Mouse (Mus musculus): ENCODE results near the gene Iba57. TPM values are rescaled to one million over a fixed set of nuclear protein-coding genes. Genes with fewer than 3 reads are reported as not detected.

Iba57 gene
- polyA plus RNA-seq, 1 experiment from 2014 or later = 7.1 TPM

DNA sequence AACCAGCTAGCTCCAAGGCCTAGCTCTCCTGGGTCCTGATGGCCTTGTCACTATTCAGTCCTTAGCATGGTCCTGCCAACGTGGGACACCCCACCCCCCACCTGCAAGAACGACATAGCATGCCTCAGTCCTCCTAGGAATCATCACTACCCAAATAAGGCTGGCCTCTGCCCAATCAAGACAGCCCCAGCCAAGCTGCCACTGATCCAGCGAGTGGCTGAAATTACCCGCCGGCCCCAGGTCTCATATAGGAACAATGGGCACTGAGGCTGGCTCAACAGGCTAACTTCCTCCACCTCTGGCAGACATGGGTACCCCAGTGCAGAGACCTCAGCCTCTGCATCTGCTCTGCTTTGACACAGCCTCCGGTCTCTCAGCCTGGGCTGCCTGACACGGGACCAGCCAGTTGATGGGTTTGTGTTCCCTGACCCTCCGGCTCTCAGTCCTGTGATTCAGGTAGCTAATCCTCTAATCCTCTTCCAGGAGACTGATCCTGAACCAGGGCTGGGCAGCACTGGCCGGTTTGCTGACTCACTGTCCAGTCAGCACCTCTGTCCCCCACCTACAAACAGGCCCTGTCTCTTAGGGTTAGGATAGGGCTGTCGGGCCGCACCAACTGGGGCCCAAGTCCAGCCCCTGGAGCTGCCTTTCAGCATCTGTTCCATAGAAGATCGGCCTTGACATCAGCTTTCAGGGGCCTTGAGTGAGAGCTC, 26.4 kb downstream of the Iba57 start:
- no peak overlapping the region for H3K4me3 ChIP-seq
- H3K27ac ChIP-seq = no peak overlapping the region
- DNase-seq (ENCODE audit: low spot score) = no peak
- H3K27me3 ChIP-seq (ENCODE audit: insufficient read depth, poor library complexity, severe bottlenecking) = peaks cover 76% of the 10 kb centered on the region
- no peaks in the 10 kb centered on the region for H3K9me3 ChIP-seq
- H3K4me1 ChIP-seq (replicated peaks) = peaks cover 34% of the 10 kb centered on the region
- H3K36me3 ChIP-seq = no peaks in the 10 kb centered on the region
- 75% methylated on average over 12 of the region's 12 CpGs for WGBS

DNA sequence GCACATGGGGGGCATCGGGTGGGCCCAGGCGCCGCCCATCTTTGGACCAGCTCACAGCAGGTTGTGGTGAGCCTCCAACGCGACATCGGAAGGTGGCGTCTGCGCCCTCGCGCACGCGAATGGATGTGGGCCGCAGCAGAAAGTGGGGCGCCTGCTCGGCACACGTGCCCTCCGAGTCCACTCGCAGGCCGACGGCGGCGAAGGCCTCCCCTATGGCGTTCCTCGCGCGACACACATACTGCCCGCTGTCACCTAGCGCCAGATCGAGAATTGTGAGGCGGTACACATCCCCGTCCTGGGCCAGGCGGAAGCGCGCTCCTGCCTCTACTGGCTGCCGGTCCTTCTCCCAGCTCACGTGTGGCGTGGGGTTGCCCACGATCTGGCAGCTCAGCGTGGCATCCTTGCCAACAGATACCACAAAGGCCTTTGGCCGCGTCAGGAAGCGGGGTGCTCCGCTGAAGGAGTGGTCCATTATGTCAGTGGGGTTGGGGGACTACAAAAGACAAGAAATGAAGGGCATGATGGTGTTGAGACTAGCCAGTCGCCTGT, 27.6 kb downstream of the Iba57 start, which contains the start of gene Obscn:
Gene Obscn (minus strand): TSS at position 499 of the 549 bp plus-strand sequence.
- DNase-seq (ENCODE audit: low spot score) = no peak
- Histone ChIP-seq H3K27ac (no peak within 1 kb of the TSS), H3K9me3 (no peaks in the 10 kb centered on the region), H3K4me3 (peak within 1 kb of the TSS; percentile 43), H3K4me1 (replicated peaks) (peaks cover 28% of the 10 kb centered on the region), H3K27me3 (ENCODE audit: insufficient read depth, poor library complexity, severe bottlenecking) (peaks cover 86% of the 10 kb centered on the region), H3K36me3 (no peaks in the 10 kb centered on the region)
- WGBS = 18% methylated on average over 44 of the region's 44 CpGs

GRCm38 (mm10) chr11:59135051-59135820, 28.3 kb downstream of the Iba57 start:
- DNase-seq (ENCODE audit: low spot score) = peak; percentile 12
- Histone ChIP-seq H3K27ac (no peak overlapping the region), H3K36me3 (no peaks in the 10 kb centered on the region), H3K4me3 (peak overlapping the region; percentile 43), H3K9me3 (no peaks in the 10 kb centered on the region), H3K4me1 (replicated peaks) (peaks cover 28% of the 10 kb centered on the region), H3K27me3 (ENCODE audit: insufficient read depth, poor library complexity, severe bottlenecking) (peaks cover 80% of the 10 kb centered on the region)
- WGBS = 9% methylated on average over 55 of the region's 55 CpGs

DNA sequence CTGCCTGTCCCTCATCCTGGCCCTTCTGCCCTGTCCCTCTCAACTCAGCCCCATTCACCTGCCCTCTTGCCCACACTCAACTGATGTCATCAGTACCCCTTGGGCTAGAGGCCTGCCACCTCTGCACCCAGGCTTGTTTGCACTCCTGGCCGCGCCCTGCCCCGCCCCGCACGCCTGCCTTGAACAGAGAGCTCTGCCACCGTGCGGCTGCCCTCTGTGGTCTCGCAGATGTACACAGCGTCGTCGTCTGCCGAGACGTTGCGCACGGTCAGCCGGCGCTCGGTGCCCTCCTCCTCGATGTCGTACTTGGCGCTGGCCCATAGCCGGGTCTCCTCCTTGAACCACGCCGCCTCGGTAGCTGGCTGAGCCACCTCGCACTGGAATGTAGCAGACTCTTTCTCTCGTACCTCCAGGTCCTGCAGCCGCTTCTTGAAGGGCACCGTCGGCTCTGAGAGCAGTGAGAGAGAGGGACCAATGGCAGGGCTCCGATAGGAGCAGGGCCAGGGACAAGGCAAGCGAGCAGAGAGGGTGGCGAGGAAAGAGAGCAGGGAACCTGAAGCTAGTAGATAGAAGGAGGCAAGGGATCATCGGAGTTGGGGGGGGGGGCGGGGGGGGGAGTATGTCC, 29.1 kb downstream of the Iba57 start:
- Histone ChIP-seq H3K4me1 (replicated peaks) (peaks cover 28% of the 10 kb centered on the region), H3K27me3 (ENCODE audit: insufficient read depth, poor library complexity, severe bottlenecking) (peaks cover 80% of the 10 kb centered on the region), H3K9me3 (no peaks in the 10 kb centered on the region), H3K4me3 (peak overlapping the region; percentile 43), H3K27ac (no peak overlapping the region), H3K36me3 (no peaks in the 10 kb centered on the region)
- 8% methylated on average over 35 of the region's 35 CpGs for WGBS
- peak; percentile 23 for DNase-seq (ENCODE audit: low spot score)

DNA sequence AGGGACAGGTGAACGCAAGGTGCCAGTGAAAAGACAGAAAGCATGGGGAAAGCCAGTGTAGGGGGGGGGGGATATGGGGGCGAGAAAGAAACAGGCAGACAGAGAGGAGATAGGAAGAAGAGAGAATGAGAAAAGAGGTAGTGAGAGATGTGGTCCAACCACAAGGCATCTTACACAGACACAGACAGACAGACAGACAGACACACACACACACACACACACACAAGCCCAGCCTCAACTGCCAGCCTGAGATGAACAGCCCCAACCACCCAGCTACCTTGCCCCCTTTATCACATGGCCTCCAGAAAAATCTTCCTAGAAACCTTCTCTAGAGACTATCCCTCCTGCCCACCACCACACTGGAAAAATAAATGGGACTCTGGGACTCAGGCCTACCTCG, 31.5 kb downstream of the Iba57 start:
- Histone ChIP-seq H3K27me3 (ENCODE audit: insufficient read depth, poor library complexity, severe bottlenecking) (peaks cover 59% of the 10 kb centered on the region), H3K4me1 (replicated peaks) (peaks cover 19% of the 10 kb centered on the region), H3K36me3 (no peaks in the 10 kb centered on the region), H3K9me3 (no peaks in the 10 kb centered on the region), H3K4me3 (no peak overlapping the region), H3K27ac (no peak overlapping the region)
- WGBS = 85% methylated on average over 2 of the region's 3 CpGs
- DNase-seq (ENCODE audit: low spot score) = no peak

GRCm38 (mm10) chr11:59131348-59131919, 32.1 kb downstream of the Iba57 start:
- DNase-seq (ENCODE audit: low spot score) = no peak
- no peak overlapping the region for H3K4me3 ChIP-seq
- H3K4me1 ChIP-seq (replicated peaks) = peaks cover 19% of the 10 kb centered on the region
- peaks cover 53% of the 10 kb centered on the region for H3K27me3 ChIP-seq (ENCODE audit: insufficient read depth, poor library complexity, severe bottlenecking)
- H3K36me3 ChIP-seq = no peaks in the 10 kb centered on the region
- no peak overlapping the region for H3K27ac ChIP-seq
- H3K9me3 ChIP-seq = no peaks in the 10 kb centered on the region
- WGBS = 73% methylated on average over 18 of the region's 18 CpGs

DNA sequence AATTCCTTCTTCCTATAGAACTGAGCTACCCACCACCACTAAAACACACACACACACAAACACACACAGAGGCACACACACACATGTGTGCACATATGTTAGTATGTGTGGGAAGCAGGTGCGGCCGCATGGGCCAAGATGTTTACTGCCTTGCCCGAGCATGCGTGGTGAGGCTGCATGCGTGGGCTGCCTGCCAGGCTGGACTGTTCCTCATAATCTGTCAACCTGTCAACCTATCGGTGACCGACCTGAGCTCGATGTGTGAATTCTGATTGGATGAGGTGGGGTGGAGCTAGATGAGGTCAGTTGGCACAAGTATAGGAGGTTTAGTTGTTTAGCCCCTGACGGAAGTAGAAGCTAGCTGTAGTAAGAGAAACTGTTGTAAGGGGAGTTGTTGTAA, 32.8 kb downstream of the Iba57 start:
- Histone ChIP-seq H3K27me3 (ENCODE audit: insufficient read depth, poor library complexity, severe bottlenecking) (peaks cover 46% of the 10 kb centered on the region), H3K27ac (no peak overlapping the region), H3K4me3 (no peak overlapping the region), H3K4me1 (replicated peaks) (peaks cover 15% of the 10 kb centered on the region), H3K9me3 (no peaks in the 10 kb centered on the region), H3K36me3 (no peaks in the 10 kb centered on the region)
- no peak for DNase-seq (ENCODE audit: low spot score)
- WGBS = 94% methylated on average over 9 of the region's 9 CpGs

- no peak for DNase-seq (ENCODE audit: low spot score)
- no peak overlapping the region for H3K27ac ChIP-seq
- 88% methylated on average over 5 of the region's 5 CpGs for WGBS
Observed at GRCm38 (mm10) chr11:59105945-59106344, 57.6 kb downstream of the Iba57 start.

More at GRCm38 (mm10) chr11:59105945-59106344, 57.6 kb downstream of the Iba57 start:
- Histone ChIP-seq H3K9me3 (peaks cover 7% of the 10 kb centered on the region), H3K4me3 (no peak overlapping the region), H3K36me3 (no peaks in the 10 kb centered on the region), H3K4me1 (replicated peaks) (no peaks in the 10 kb centered on the region), H3K27me3 (ENCODE audit: insufficient read depth, poor library complexity, severe bottlenecking) (no peaks in the 10 kb centered on the region)

Other genes starting within 250 kb of the Iba57 start
- gene Btnl10, start 245.8 kb downstream of the Iba57 start, polyA plus RNA-seq (2016; fragmentation: Nextera tagmentation; extraction: Ambion mirVana) = 0.05 TPM in 1 of 2 replicates, not detected in the other
- gene Rnf187, start 224.8 kb downstream of the Iba57 start, polyA plus RNA-seq (2016; fragmentation: Nextera tagmentation; extraction: Ambion mirVana) = 297 and 381 TPM in 2 replicates
- gene Hist3h2ba, start 214.8 kb downstream of the Iba57 start, polyA plus RNA-seq (2016; fragmentation: Nextera tagmentation; extraction: Ambion mirVana) = 39.0 and 115 TPM in 2 replicates
- 25.4 and 49.0 TPM in 2 replicates for gene Hist3h2a, start 209.1 kb downstream of the Iba57 start, polyA plus RNA-seq (2016; fragmentation: Nextera tagmentation; extraction: Ambion mirVana)
- gene Trim17, start 209.1 kb downstream of the Iba57 start, polyA plus RNA-seq (2016; fragmentation: Nextera tagmentation; extraction: Ambion mirVana) = 0.41 and 0.85 TPM in 2 replicates
- 18.8 and 20.2 TPM in 2 replicates for gene Trim11, start 185.6 kb downstream of the Iba57 start, polyA plus RNA-seq (2016; fragmentation: Nextera tagmentation; extraction: Ambion mirVana)
- 0.15 TPM in 1 of 2 replicates, not detected in the other for gene Obscn, start 27.3 kb downstream of the Iba57 start, polyA plus RNA-seq (2016; fragmentation: Nextera tagmentation; extraction: Ambion mirVana)
- gene Gjc2, start 19.5 kb upstream of the Iba57 start, polyA plus RNA-seq (2016; fragmentation: Nextera tagmentation; extraction: Ambion mirVana) = 0.14 and 0.20 TPM in 2 replicates
- gene Guk1, start 28.5 kb upstream of the Iba57 start, polyA plus RNA-seq (2016; fragmentation: Nextera tagmentation; extraction: Ambion mirVana) = 113 and 119 TPM in 2 replicates
- 123 and 129 TPM in 2 replicates for gene Mrpl55, start 38.7 kb upstream of the Iba57 start, polyA plus RNA-seq (2016; fragmentation: Nextera tagmentation; extraction: Ambion mirVana)
- 42.2 and 43.1 TPM in 2 replicates for gene 2310033P09Rik, start 44.6 kb upstream of the Iba57 start, polyA plus RNA-seq (2016; fragmentation: Nextera tagmentation; extraction: Ambion mirVana)
- gene Arf1, start 64.5 kb upstream of the Iba57 start, polyA plus RNA-seq (2016; fragmentation: Nextera tagmentation; extraction: Ambion mirVana) = 669 and 687 TPM in 2 replicates
- 14.2 and 18.2 TPM in 2 replicates for gene Wnt3a, start 127.0 kb upstream of the Iba57 start, polyA plus RNA-seq (2016; fragmentation: Nextera tagmentation; extraction: Ambion mirVana)
- gene Wnt9a, start 143.2 kb upstream of the Iba57 start, polyA plus RNA-seq (2016; fragmentation: Nextera tagmentation; extraction: Ambion mirVana) = 9.8 and 10.7 TPM in 2 replicates
- gene Prss38, start 211.9 kb upstream of the Iba57 start, polyA plus RNA-seq (2016; fragmentation: Nextera tagmentation; extraction: Ambion mirVana) = not detected in 2 replicates

Data from hindbrain, embryonic 10.5 days (tissue).